Mouse (Mus musculus): ENCODE results near the gene Ccdc162.

- TF ChIP-seq CTCF (IDR thresholded peaks at IDR 0.05; ENCODE audit: insufficient read depth, low read depth, low read length), result no peak
- no peak for TF ChIP-seq POLR2A (IDR thresholded peaks at IDR 0.05; ENCODE audit: insufficient read depth, low read depth, low read length)
These were observed 211.4 kb downstream of the Ccdc162 start for GRCm38 (mm10) chr10:41504996-41505395.

Measured in olfactory bulb, adult 2 months (tissue).